Mouse (Mus musculus) cerebellum, postnatal 4 days (tissue): ENCODE results near the gene Reep3.

Experiments used
- DNase-seq, 2 experiments: peaks; one replicate each; pipeline ENCODE4 v3.0.0; 2022; ENCODE audit warnings: low spot score in 2 of 2, mixed read lengths in 1 of 2

The Reep3 gene

DNA sequence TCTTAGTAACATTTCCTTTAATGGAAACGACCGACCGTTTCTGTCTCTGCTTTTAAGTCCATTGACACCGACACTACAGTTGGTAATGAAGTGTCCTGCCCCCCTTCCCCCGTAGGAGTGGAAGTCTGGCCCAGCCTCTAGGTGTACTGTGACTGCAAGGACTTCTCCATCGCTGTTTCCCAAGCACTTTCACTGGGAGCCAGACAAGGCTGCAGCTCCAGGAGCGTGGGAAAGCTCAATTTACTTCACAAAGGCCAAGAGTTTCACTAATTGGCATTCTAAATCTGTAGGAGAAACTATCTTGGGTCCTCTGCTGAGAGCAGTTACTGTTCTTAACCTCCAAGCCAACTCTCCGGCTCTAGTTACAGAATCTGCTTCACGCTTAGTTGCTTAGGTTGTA lies 43.3 kb downstream of the Reep3 start:
- DNase-seq = no peak

DNA sequence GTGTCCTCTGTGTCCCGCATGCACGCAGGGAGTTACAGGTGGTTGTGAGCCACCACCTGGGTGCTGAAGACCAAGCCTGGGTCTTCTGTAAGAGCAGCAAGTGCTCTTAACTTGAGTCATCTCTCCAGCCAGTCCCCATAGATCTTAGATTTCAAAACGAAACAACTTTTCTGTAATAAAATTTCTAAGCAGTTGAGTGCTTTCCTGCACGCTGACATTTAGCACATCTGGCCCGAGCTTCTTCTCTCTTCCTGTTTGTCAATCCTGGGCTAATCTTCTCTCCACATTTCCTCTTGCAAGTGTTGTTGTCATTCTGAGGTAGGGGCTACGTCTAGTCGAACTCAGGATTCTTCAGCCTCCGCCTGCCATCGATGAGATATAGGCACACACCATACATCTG lies 44.3 kb downstream of the Reep3 start:
- no peak for DNase-seq

DNA sequence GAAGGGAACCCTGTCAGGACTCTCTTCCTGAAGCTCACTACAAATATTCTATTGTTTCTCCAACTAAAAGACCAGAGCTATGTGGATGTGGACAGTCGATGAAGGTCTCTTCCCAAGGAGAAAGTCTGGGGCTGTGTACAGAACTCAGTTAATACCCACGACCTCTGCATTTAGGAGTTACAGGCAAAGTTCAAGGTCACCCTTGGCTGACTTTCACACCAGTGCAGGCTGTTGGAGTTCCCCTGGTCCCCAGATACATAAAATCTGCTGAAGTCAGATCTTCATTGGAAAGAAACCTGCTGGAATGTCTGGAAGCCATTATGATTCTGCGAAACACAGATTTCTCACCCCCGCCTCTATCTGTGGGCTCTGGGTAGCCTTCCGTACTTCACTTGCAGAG lies 45.3 kb downstream of the Reep3 start:
- DNase-seq = no peak

DNA sequence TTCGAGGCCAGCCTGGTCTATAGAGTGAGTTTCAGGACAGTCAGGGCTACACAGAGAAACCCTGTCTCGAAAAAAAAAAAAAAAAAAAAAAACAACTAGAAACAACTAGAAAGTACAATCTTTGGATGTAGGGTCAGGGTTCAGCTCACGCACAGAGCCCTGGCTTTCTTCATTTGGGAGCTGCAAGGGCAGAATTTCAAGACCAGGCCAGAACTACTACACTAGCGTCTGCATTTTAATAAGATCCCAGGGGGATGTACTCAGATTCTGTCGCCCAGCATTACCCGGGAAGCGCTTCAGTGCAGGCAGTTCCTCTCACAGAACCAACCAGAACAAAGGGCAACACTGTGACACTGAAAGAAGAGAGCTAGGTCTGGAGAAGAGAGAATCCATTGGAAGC lies 46.0 kb downstream of the Reep3 start:
- no peak for DNase-seq

DNA sequence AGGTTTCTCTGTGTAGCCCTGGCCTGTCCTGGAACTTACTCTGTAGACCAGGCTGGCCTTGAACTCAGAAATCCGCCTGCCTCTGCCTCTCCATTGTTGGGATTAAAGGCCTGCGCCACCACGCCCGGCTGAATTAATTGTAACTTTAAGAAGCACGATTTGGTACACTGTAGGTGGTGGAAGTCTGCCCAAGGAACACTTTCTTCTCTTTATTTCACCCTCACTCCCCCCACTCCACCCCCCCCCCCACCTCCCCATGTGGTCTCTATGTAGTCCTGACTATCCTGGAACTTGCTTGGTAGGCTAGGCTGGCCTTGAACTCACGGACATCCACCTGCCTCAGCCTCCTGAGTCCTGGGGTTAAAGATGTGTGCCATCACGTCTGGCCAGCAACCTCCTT lies 47.1 kb downstream of the Reep3 start:
- DNase-seq = no peak

DNA sequence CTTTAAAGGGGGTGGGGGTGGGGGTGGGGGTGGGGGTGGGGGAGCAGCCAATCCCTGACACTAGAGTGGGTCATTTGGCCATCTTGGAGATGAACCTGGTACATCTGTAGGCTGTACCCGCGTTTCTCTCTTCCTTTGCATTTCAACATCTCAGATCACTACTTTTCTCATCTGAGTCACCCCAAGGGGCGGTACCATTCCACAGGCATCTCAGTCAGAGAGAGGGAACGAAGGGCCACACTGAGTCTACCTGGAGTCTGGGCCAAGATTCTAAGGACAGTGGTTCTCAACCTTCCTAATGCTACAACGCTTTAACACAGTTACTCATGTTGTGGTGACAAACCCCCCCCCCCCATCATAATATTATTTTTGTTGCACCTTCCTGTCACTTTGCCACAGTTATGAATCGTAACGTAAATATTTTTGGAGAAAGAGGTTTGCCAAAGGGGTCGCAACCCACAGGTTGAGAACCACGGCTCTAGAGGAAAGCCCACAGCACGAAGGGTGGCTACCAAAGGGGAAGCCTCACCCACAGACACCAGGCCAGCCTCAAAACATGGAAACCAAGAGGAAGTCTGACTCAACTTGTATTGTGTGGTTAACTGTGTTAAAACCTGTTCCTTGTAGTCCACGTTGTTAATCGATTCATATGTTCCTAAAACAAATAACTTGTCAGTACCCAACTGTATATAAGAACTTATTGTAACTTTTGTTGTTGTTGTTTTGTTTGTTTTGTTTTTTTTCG lies 47.7 kb downstream of the Reep3 start:
- no peak for DNase-seq

DNA sequence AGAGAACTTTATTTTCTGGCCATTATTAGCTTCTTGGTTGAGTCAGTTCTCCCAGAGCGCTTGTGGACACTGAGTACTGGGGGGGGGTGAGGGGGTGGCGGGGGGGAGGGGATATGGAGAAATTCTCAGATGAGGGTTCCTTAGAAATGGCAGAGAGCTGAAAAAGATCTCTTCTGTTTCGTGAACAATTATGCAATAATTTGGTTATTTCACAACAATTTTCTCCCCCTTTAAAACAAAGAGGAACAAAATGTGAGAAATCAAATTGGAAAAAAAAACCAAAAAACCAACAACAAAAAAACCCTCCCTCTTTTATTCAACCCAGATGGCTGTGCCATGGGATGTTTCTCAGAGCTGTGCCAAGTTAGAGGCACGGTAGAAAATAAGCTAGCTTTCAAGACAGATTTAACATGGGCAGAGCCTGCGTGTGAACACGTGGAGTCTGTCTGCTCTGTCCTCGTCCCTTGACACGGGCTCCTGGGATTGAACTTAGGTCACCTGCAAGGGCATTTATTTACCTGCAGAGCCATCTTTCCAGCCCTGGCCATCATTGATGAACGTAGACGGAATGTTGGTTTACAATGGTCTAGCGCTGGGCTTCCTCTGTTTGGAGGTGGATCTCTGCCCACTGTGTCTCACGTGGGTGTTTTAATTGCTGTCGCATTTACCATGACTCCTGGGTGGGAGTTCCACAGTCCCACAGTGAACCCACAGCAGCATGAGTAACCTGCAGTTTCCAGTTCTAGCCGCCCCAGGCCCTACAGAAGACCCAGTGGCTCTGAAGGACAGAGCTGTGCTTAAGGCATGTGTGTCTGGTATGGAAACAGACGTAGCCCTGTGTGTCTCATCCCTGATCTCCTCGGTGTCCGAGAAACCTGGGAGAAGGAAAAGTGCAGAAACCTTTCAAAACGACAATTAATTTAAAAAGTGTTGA lies 48.8 kb downstream of the Reep3 start:
- DNase-seq = no peak

DNA sequence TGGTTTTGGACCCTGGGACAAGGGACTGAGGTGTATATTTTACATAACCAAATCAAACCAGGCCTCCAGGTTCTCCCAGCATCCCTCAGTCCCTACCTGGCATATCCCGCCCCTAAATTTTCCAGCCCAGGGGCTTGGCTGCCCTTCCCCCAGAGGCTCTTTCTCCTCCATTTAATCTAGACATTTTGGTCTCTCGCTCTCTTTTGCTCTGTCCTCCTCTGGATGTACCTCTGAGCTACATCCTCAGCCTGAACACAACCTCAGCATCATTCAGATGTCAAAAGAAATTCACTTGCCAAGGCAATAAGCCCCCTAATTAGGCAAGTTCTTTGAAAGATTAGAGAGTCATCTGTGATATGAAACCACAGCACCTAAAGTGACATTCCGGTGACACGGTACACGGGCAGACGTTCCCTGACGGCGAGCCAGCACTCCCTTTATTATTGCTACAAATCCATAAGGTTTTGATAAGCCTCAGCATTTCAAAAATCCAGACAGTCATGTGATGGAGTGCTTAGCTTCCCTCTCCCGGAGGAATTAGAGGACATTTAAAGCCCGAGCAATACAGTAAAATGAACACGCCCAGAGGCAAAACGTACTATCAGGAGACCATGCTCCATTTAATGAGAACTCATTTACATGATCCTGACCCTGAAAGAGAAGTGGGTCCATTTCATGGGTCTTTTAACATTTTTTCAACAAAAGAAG lies 51.4 kb downstream of the Reep3 start:
- DNase-seq = no peak

DNA sequence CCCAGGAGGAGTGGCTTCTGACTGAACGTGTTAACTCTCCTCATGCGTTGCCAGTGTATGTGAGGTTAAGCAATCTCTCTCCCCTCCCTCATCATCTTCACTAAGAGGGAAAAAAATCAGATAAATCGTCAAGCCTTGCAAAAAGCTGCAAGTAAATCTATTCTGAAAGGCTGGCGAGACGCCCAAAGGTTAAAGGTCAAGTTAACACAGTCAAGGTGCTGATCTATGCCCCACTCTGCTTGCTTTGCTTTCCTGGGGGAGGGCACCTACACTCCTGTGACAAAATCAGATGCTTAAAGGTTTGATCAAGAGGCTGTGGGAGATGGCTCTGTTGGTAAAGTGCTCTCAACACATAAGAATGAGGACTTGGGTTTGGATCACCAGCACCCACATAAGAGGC lies 52.4 kb downstream of the Reep3 start:
- DNase-seq = no peak

DNA sequence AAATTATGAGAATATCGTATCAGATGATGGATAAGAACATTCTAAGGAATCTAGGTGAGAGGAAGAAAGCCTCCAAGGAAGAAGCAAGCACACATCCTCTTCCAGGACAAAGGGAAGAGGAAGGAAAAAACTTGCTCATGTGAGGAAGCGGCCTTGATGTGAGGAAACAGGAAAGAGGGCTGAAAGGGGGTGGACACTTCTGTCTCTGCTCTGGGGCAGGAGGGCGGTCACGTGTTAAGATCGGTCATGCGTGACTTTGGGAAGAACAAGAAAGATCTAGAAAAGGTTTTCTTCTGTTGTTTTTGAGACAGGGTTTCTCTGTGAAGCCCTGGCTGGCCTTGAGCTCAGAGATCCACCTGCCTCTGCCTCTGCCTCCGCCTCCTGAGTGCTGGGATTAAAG lies 53.5 kb downstream of the Reep3 start:
- DNase-seq = no peak

DNA sequence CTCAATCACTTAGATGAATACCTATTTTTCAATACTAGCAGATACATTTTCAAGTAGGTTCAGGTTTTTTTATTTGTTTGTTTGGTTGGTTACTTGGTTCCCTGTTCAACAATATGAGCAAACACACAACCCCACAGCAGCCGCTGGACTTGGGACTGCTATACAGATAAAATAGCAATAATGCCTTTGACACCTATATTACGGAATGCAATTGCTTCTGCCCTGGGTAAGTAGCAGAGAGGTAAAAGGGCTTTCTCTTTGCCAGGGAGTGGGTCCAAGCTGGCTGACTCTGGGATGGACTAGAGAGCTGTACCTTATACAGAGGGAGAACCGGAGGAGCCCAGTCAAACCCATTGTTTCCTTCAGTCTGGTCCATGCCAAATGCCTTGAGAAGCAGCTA lies 56.3 kb downstream of the Reep3 start:
- DNase-seq = no peak

DNA sequence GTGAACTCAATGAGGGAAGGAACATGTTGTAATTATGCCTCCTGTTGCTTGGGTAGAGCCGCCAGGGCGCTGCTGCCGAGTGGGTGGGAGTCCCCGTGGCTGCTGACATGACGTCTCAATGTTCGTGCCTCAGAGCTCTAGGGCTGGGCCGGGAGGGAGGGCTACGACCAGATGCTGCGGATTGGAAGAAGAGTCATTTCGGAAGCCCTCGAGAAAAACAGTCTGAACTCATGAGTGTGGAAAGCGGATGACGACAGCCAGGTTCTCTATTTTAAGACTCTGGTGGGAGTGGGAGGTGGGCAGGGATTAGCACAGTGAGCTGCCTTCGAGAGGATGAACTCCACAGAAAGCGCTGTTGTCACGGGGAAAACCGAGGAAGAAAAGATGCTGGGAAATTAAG lies 57.7 kb downstream of the Reep3 start:
- DNase-seq = no peak

DNA sequence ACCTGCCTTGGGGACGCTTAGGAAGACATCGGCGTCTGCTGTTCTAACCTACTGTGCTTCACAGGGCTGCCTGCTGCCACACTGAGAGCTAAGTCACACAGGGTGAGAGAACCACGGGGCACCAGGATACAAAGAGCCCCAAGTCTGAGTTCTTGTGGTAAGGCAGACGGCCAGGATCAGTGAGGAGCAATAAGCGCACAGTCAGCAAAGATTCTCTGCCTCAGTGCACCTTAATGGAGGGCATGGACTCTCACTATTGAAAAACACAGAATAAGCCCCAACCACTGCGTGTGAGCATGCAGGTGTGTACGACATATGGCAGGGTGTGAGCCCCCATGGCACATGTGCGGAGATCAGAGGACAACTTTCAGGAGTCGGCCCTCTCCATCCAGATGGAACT lies 60.2 kb downstream of the Reep3 start:
- DNase-seq = no peak

DNA sequence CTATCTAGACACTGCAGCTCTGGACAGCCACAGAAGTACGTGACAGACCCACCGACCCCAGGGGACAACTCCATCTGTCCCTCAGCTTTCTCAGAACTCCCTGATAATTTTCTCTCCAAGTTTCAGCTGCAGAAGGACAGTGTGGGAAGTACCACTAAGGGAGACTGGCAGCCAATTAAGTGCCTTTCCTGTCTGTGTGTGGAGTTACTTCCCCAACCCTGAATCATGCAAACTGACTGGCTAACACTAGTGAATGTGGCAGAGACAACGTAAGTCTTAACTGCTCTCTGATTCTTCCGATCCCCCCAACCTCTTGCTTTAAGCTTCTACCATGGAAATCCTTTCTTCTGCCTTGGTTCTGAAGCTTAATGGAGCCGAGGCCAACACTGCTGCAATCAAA lies 60.6 kb downstream of the Reep3 start:
- DNase-seq = no peak

DNA sequence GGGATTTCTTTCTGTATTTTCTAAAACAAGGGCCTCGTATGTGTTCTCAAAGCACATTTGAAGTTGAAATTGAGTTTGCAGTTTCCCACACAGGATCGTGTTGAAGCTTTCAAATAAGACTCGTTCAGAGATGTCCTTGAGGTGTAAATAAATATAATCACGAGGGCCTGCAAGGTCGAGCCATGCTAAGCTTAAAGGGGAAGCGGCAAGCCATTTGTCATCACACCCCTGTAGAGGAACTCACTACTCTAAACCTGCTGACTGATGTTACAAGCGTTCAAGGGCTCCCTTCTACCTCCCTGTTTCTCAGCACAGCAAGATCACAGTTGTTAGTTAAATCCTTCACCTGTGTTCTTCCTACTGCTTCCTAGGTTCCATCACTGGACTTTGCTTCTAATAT lies 65.6 kb downstream of the Reep3 start:
- no peak for DNase-seq

DNA sequence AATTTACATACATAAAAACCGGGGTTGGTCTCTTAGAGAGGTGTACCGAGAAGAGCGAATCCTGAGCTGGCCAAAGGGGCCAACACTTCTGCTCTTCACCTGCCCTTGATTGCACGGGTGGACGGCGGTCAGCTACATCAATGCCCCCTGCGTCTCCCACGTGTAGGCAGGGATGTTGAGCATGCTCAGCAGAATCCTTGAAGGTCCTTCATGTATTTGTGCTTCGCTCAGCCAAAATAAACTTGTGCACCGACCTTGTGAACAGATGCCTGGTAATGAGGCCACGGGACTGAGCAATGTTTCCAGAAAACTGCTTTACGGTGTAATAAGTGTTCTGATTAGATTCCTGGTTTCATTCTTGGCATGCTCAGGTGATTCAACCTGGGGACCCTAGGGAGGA lies 67.4 kb downstream of the Reep3 start:
- no peak for DNase-seq

DNA sequence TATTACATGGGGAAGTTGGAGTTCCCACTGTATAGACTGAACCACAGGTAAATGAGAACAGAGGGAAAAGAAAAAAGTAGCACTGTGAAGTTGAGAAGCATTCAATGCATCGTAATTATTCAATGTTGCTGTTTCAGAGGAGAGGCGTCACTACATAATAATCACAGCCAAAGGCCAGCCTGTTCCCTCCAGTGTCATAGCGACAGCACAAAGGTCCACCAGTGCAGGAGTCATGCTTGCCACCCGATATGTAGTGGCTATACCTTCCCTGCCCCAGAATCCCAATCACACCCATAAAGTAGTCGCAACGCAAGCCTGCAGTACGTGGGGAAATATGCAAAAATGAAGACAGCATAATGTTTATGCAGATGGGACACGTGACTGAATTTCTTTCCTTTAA lies 70.4 kb downstream of the Reep3 start:
- no peak for DNase-seq

DNA sequence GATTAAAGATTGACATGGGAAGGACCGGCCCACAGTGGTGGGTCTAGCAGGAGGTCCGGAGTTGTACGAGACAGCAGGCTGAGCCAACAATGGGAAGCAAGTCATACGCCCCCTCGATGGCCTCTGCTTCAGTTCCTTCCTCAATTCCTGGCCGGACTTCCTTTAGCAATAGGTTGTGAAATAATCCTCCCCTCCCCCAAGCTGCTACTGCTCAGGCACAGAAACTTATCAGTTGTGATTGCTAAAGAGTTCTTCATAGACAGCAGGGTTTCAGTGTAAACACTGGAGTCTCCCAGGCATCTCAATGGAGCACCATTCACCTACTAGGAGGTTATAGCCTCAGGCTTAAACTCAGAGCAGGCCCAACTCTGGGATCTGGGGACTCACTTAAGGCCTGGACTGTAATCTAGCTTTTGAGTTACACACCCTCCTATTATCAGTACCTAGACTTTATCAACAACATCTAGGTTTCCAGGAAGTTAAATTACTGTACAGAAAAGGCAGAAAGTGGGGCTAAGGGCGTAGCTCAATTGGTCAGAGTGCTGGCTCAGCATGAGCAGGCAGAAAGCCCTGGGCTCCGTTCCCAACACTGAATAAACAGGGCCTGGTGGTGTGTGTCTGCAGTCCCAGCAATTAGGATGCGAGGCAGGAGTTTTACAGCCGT lies 71.0 kb downstream of the Reep3 start:
- DNase-seq = peak in 1 of 2 experiments; percentile 61

DNA sequence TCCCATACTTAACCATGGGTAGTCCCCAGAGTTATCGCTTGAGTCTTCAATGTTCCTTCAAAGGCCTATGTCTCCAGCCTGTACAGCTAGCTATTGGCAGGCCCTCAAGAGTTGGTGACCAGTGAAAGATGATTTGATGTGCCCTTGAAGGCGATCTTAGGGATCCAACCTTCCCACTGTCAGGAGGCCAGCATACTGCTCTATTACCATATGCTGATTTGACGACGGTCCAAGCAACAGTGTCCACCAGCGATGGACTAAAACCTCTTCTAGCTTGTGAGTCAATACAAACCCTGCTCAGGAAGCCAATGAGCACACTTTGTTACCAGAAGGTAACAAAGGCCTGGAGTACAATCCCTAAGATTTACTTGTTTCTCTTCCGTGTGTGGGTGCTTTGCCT lies 72.4 kb downstream of the Reep3 start:
- no peak for DNase-seq

DNA sequence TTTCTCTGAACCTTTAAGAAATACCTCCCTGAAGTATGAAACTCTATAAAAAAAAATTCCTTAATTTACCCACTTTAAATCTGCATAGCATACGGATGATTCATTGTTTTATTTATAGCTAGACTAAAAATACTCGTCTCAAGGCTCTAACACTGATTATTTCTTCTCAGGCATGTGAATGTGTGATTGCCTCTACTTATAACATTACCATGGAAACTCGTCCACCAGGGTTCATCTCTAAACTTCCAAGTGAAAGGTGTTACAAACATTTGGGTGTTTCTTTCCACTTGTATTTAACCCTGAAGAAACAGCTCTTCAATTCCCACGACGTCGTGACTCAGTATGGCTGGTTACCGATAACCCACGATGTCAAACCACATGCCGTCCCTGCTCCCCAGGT lies 73.7 kb downstream of the Reep3 start:
- DNase-seq = no peak

DNA sequence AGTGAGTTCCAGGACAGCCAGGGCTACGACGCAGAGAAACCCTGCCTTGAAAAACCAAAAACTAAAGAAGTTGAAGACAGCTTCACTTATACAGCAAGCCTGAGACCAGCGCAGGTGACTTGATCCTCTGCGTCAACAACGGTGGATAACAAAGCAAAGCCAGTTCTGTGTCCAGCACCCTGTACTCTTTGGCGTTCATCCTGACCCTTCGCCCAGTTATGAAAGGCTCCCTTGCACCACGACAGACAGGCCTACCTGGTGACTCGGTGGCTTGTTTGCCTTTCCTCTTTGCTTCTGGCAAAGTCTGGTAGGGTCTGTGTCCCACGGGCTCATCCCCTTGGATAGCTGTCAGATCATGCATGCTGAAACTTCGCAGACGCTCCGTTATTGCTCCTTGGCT lies 75.3 kb downstream of the Reep3 start:
- DNase-seq = no peak

DNA sequence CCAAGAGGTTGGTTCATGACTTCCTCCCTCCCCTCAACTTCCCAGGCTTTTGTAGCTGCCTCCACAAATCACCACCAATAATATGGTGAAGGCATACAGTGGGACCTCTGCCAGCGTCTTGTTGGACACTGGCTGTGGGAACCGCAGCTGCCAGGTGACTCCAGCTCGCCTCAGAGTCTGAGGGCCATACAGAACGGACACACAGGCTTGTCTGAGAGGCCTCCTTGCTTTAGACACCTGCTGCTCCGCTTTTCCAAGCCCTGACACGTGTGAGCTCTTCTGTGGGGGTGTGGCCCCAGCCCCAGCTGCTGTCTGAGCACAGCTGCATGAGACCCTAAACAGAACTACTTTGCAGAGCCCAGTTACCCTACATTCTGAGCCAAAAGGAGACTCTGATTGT lies 77.9 kb downstream of the Reep3 start:
- peak in 1 of 2 experiments; percentile 17 for DNase-seq
